Mouse (Mus musculus) G1E (cell line): Measurements from ENCODE around the gene Col11a2. TPM values are rescaled to one million over a fixed set of nuclear protein-coding genes. Genes with fewer than 3 reads are reported as not detected.
"Not testable (repeated sequence)": the region's sequence is repeated elsewhere in the genome, so short reads cannot be mapped to it uniquely, and the experiment has no call there.

Source experiments
- ATAC-seq: 2 replicates; pipeline ENCODE4 v1.8.0; 2016; ENCODE audit warnings: mild to moderate bottlenecking; ENCODE audit not compliant: insufficient number of reproducible peaks, poor library complexity, low FRiP score, severe bottlenecking; ENCODE audit errors: extremely low read depth
- DNase-seq: peaks from one replicate; pipeline ENCODE4 v3.0.0; 2012; ENCODE audit warnings: low spot score
- H3K27me3 ChIP-seq: 2 replicates; pipeline ENCODE4 v1.6.1; 2012; ENCODE audit warnings: mild to moderate bottlenecking, low read length, inconsistent platforms; ENCODE audit not compliant: insufficient read depth
- H3K36me3 ChIP-seq: replicated peaks from 2 replicates; pipeline ENCODE3; 2012; ENCODE audit warnings: mild to moderate bottlenecking, inconsistent platforms
- H3K4me1 ChIP-seq: 2 replicates; pipeline ENCODE4 v1.6.1; 2012; ENCODE audit warnings: low read depth, low read length, inconsistent platforms, mixed read lengths; ENCODE audit not compliant: insufficient read depth
- H3K4me3 ChIP-seq: 2 replicates; pipeline ENCODE4 v1.5.1; 2012; ENCODE audit warnings: low read depth, mild to moderate bottlenecking, inconsistent platforms, low read length, moderate library complexity, mixed read lengths
- H3K9me3 ChIP-seq: replicated peaks from 2 replicates; pipeline ENCODE4 v1.6.1; 2012; ENCODE audit warnings: inconsistent platforms
- CTCF ChIP-seq: IDR thresholded peaks from 2 replicates; pipeline ENCODE4 v1.5.1; 2012; ENCODE audit warnings: low read depth, low read length, inconsistent platforms, mixed read lengths
- GATA1 ChIP-seq: IDR thresholded peaks from 2 replicates; pipeline ENCODE4 v1.6.1; 2012; ENCODE audit warnings: borderline replicate concordance, low read length, inconsistent platforms, mixed read lengths
- GATA2 ChIP-seq: IDR thresholded peaks from 2 replicates; pipeline ENCODE4 v1.6.1; 2012; ENCODE audit warnings: low read depth, low read length, inconsistent platforms, borderline replicate concordance
- POLR2AphosphoS5 ChIP-seq: IDR thresholded peaks from 2 replicates; pipeline ENCODE4 v1.6.1; 2012; ENCODE audit warnings: low read depth, low read length, inconsistent platforms; ENCODE audit not compliant: insufficient replicate concordance
- TAL1 ChIP-seq: conservative IDR thresholded peaks from 2 replicates; pipeline ENCODE4 v1.6.1; 2012; ENCODE audit warnings: low read depth, low read length, inconsistent platforms, mixed read lengths
- polyA plus RNA-seq: library from polyadenylated mRNA; stranded (reverse); fragments of >175 nt; gene quantifications from 2 replicates; pipeline ENCODE4 v1.2.3, GENCODE M21; 2012
- total RNA-seq, 2 experiments: library from RNA; stranded (forward) in 1 of 2; stranded (reverse) in 1 of 2; fragments of 200-1000 nt in 1 of 2; fragments of >200 nt in 1 of 2; fragmentation: Nextera tagmentation in 1 of 2; gene quantifications; 2 replicates each; pipeline ENCODE4 v1.2.3; 2014 to 2017

The Col11a2 gene
- total and polyA plus RNA-seq, 3 experiments, result 0.45 to 2.3 (median 1.6) TPM

GRCm38 (mm10) chr17:34000150-34000537 lies 39.1 kb upstream of the Col11a2 start, which contains the start of gene H2-K1:
TSS of gene H2-K1 (minus strand) at chr17:34000347.
- H3K9me3 ChIP-seq, result peaks cover 12% of the 10 kb centered on the region
- TF ChIP-seq TAL1 (no peak), GATA2 (no peak), POLR2AphosphoS5 (no peak), CTCF (no peak), GATA1 (no peak)
- no peaks in the 10 kb centered on the region for H3K4me1 ChIP-seq
- DNase-seq (no peak), ATAC-seq (no peak)
- peaks cover 24% of the 10 kb centered on the region for H3K27me3 ChIP-seq
- no peaks in the 10 kb centered on the region for H3K36me3 ChIP-seq
- H3K4me3 ChIP-seq, result peak within 1 kb of the TSS; percentile 38; the same call in 1 of the 2 replicates

- H3K4me3 ChIP-seq, H3K4me1 ChIP-seq, DNase-seq, ATAC-seq, H3K36me3 ChIP-seq: not testable (repeated sequence)
- peaks cover 29% of the 10 kb centered on the region for H3K27me3 ChIP-seq
- H3K9me3 ChIP-seq, result peaks cover 12% of the 10 kb centered on the region
Observed at GRCm38 (mm10) chr17:34000796-34001195, 38.4 kb upstream of the Col11a2 start.

GRCm38 (mm10) chr17:34003426-34003825 lies 35.8 kb upstream of the Col11a2 start:
- Histone ChIP-seq H3K9me3 (peaks cover 16% of the 10 kb centered on the region), H3K4me3 (no peak overlapping the region), H3K4me1 (no peaks in the 10 kb centered on the region), H3K36me3 (no peaks in the 10 kb centered on the region), H3K27me3 (peaks cover 39% of the 10 kb centered on the region)
- no peak for TF ChIP-seq GATA1
- TF ChIP-seq CTCF, result peak; percentile 71
- ATAC-seq (no peak), DNase-seq (no peak)

- ATAC-seq (no peak), DNase-seq (no peak)
- Histone ChIP-seq H3K36me3 (no peaks in the 10 kb centered on the region), H3K27me3 (peaks cover 24% of the 10 kb centered on the region), H3K4me3 (no peak overlapping the region), H3K4me1 (no peaks in the 10 kb centered on the region), H3K9me3 (peaks cover 4% of the 10 kb centered on the region; the same call in 1 of the 2 replicates)
- no peak for TF ChIP-seq GATA2
- TF ChIP-seq POLR2AphosphoS5, result no peak
- TF ChIP-seq GATA1, result no peak
- TF ChIP-seq CTCF, result no peak
Observed at GRCm38 (mm10) chr17:34006570-34006969, 32.7 kb upstream of the Col11a2 start.

- TF ChIP-seq GATA2 (no peak), GATA1 (no peak), POLR2AphosphoS5 (no peak), CTCF (no peak), TAL1 (no peak)
- Histone ChIP-seq H3K27me3 (peaks cover 26% of the 10 kb centered on the region), H3K36me3 (no peaks in the 10 kb centered on the region), H3K4me1 (no peaks in the 10 kb centered on the region), H3K9me3 (peaks cover 16% of the 10 kb centered on the region), H3K4me3 (no peak overlapping the region)
- ATAC-seq (no peak), DNase-seq (no peak)
Observed at GRCm38 (mm10) chr17:34010156-34010555, 29.1 kb upstream of the Col11a2 start.

- DNase-seq, result no peak
- TF ChIP-seq POLR2AphosphoS5, result no peak
- no peak for TF ChIP-seq GATA1
- no peak for TF ChIP-seq GATA2
- no peak for TF ChIP-seq CTCF
- TF ChIP-seq TAL1, result no peak
- peaks cover 11% of the 10 kb centered on the region; the same call in 1 of the 2 replicates for H3K27me3 ChIP-seq
- no peak overlapping the region for H3K4me3 ChIP-seq
- ATAC-seq, result no peak
- H3K4me1 ChIP-seq, result no peaks in the 10 kb centered on the region
- peaks cover 14% of the 10 kb centered on the region for H3K9me3 ChIP-seq
- H3K36me3 ChIP-seq, result no peaks in the 10 kb centered on the region
Observed at GRCm38 (mm10) chr17:34013436-34013835, 25.8 kb upstream of the Col11a2 start.

GRCm38 (mm10) chr17:34021539-34022413 lies 17.5 kb upstream of the Col11a2 start:
- Histone ChIP-seq H3K4me1 (peaks cover 33% of the 10 kb centered on the region), H3K27me3 (no peaks in the 10 kb centered on the region), H3K36me3 (peaks cover 48% of the 10 kb centered on the region), H3K4me3 (no peak overlapping the region), H3K9me3 (peaks cover 36% of the 10 kb centered on the region)
- no peak for DNase-seq
- ATAC-seq, result no peak
- TF ChIP-seq GATA2, result no peak
- TF ChIP-seq GATA1, result no peak
- no peak for TF ChIP-seq CTCF
- TF ChIP-seq POLR2AphosphoS5, result no peak
- no peak for TF ChIP-seq TAL1
